Mouse (Mus musculus) lung, embryonic 16.5 days (tissue): ENCODE data around the gene Ppp4r1. TPM values are rescaled to one million over a fixed set of nuclear protein-coding genes. Genes with fewer than 3 reads are reported as not detected.
A peak's percentile ranks its signal among the peaks of the same experiment; 100 is the strongest.

Experiments used
- ATAC-seq: fragments of 200-750 bp; cut with Nextera tagmentation; 2 replicates; pipeline ENCODE4 v1.8.0; 2017; ENCODE audit warnings: low read depth, mild to moderate bottlenecking, moderate library complexity
- H3K27ac ChIP-seq: fragments of 300-500 bp; sonication (generic); 2 replicates; pipeline ENCODE4 v1.5.1; 2014; ENCODE audit warnings: mild to moderate bottlenecking, control low read depth, low read length
- H3K27me3 ChIP-seq: fragments of 300-500 bp; sonication (generic); 2 replicates; pipeline ENCODE4 v1.6.1; 2014; ENCODE audit warnings: low read depth, low read length, mixed read lengths; ENCODE audit not compliant: control insufficient read depth, insufficient read depth
- H3K36me3 ChIP-seq: fragments of 300-500 bp; sonication (generic); 2 replicates; pipeline ENCODE4 v1.6.1; 2014; ENCODE audit warnings: low read length; ENCODE audit not compliant: control insufficient read depth, insufficient read depth
- H3K4me1 ChIP-seq: fragments of 300-500 bp; sonication (generic); replicated peaks from 2 replicates; pipeline ENCODE4 v1.6.1; 2014; ENCODE audit warnings: low read length, mixed read lengths; ENCODE audit not compliant: control insufficient read depth, insufficient read depth
- H3K4me2 ChIP-seq: fragments of 300-500 bp; sonication (generic); 2 replicates; pipeline ENCODE4 v1.6.1; 2014; ENCODE audit warnings: low read depth, low read length, control low read depth
- H3K4me3 ChIP-seq: fragments of 300-500 bp; sonication (generic); 2 replicates; pipeline ENCODE4 v1.5.1; 2014; ENCODE audit warnings: mild to moderate bottlenecking, low read length, control low read depth
- H3K9ac ChIP-seq: fragments of 300-500 bp; sonication (generic); 2 replicates; pipeline ENCODE4 v1.6.1; 2014; ENCODE audit warnings: low read length, control low read depth
- H3K9me3 ChIP-seq: fragments of 300-500 bp; sonication (generic); 2 replicates; pipeline ENCODE4 v1.6.1; 2016; ENCODE audit warnings: low read length; ENCODE audit not compliant: control insufficient read depth
- WGBS: fragments of 180-500 bp; shearing (Covaris S2); extraction: QIAGEN DNeasy Blood & Tissue Kit; methylation state at CpG from one replicate; pipeline ENCODE4 v1.1.7; 2014; 5-methylcytosine and 5-hydroxymethylcytosine counted together
- polyA plus RNA-seq: library from polyadenylated mRNA; unstranded; fragments of >200 nt; fragmentation: Nextera tagmentation; extraction: Ambion mirVana; gene quantifications from 2 replicates; pipeline ENCODE4 v1.2.1, GENCODE M21; 2015

Gene Ppp4r1
- polyA plus RNA-seq, 1 experiment from 2014 or later: 40.0 TPM

- H3K4me3 ChIP-seq: no peak overlapping the region
- no peaks in the 10 kb centered on the region for H3K9me3 ChIP-seq
- H3K4me2 ChIP-seq: no peak overlapping the region
- H3K4me1 ChIP-seq: peaks cover 19% of the 10 kb centered on the region
- WGBS: 55% methylated on average over 5 of the region's 5 CpGs
- H3K27ac ChIP-seq: no peak overlapping the region
- no peak; the same call in 1 of the 2 replicates for ATAC-seq
- H3K9ac ChIP-seq: no peak overlapping the region
- H3K36me3 ChIP-seq: no peaks in the 10 kb centered on the region
- no peaks in the 10 kb centered on the region for H3K27me3 ChIP-seq
Observed at GRCm38 (mm10) chr17:65768486-65768885, 13.9 kb upstream of the Ppp4r1 start.

DNA sequence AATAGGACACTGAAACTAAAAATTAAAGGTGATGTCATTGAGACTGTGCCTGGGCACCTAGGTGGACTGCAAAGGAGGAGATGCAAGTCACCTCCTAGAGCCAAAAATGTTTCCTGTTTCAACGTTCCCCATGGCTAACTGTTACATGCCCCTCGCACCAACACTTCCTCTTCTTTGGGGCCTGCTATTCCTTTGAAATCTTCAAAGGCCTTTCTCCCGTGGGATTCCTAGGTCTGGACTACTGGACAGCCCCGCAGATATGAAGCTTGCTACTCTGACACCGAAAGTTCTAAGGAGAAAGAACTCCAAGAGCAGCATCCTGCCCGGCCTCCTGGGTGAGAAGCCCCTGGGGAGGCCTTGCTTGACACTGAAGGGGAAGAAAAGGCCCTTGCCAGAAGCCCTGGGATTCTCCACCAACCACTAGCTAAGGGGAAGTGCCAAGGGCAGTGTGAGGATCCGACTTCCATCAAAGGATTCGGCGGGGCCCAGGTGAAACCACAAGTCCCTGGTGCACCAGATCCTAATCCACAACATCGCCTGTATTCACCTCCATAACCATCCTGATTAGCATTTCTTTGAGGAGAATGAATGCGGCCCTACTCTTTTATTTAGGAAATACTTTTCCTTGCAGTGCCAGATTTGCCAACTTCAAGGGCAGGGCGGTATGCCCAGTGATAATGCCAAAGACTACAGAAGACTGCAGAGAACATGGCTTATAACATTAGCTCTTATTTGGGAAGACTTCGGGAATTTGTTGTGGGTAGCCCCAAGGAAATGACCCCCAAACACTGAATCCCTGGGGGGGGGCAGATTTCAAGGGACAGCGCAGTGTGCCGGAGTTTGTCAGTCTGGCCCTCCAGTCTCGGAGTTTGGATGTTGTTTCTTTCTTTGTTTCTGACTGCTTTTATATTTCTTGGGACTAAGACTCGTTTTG, 11.1 kb upstream of the Ppp4r1 start:
- H3K4me3 ChIP-seq: peak overlapping the region; percentile 78
- no peaks in the 10 kb centered on the region for H3K9me3 ChIP-seq
- peak overlapping the region; percentile 83 for H3K9ac ChIP-seq
- H3K27me3 ChIP-seq: no peaks in the 10 kb centered on the region
- no peaks in the 10 kb centered on the region for H3K36me3 ChIP-seq
- H3K4me2 ChIP-seq: peak overlapping the region; percentile 99
- WGBS: 29% methylated on average over 17 of the region's 17 CpGs
- peaks cover 19% of the 10 kb centered on the region for H3K4me1 ChIP-seq
- no peak overlapping the region for H3K27ac ChIP-seq
- no peak for ATAC-seq

DNA sequence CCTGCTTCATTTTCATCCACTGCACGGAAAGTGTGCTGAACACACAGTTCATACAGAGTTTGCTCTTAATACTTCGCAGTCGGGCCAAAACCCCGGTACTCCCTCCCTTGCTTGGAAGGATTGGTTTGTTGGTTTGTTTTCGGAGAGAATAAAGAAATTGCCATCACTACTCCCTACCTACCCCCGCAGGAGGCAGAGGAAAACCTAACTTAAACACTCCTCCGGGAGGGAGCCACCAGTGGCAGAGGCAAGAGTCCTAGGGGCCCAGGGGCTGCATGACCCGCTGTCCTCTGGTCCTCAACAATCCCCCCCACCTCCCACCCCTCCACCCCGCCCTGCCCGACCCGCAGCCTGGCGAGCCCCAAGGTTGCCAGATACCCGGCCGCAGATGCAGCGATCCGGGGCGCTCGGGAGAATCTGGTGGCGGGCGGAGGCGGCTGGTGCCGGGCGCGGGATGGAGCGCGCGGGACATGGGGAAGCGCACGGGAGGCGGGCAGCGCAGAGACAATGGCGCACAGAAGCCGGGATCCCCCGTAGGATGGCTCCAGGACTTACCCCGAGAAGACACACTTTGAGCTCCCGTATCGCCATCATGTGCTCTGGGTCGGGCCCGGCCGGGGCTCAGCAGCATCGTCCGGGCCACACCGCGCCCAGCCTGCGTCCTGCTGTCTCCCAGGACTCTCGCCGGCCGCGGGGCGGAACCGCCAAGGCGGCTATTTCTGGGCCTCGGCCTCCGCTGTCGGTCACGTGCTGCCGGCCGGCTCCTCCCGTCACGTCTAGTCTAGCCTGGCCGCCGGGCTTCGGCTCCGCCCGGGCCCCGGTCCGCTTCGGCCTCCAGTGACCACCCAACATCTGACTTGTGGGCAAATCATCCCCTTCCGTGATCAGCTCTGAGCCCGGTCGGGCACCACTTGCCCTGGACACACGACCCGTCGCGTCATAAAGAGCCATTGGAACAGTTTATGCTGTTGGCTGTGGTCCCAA, 10.1 kb upstream of the Ppp4r1 start, which contains the start of gene Rab31:
Rab31 (minus strand) TSS at position 802 of the 984 bp plus-strand sequence.
- Histone ChIP-seq H3K27me3 (no peaks in the 10 kb centered on the region), H3K4me2 (peak within 1 kb of the TSS; percentile 99), H3K9me3 (no peaks in the 10 kb centered on the region), H3K9ac (peak within 1 kb of the TSS; percentile 83), H3K4me1 (peaks cover 19% of the 10 kb centered on the region), H3K27ac (peak within 1 kb of the TSS; percentile 38), H3K4me3 (peak within 1 kb of the TSS; percentile 78), H3K36me3 (no peaks in the 10 kb centered on the region)
- under 1% methylated on average over 71 of the region's 75 CpGs for WGBS
- ATAC-seq: peak; percentile 92

DNA sequence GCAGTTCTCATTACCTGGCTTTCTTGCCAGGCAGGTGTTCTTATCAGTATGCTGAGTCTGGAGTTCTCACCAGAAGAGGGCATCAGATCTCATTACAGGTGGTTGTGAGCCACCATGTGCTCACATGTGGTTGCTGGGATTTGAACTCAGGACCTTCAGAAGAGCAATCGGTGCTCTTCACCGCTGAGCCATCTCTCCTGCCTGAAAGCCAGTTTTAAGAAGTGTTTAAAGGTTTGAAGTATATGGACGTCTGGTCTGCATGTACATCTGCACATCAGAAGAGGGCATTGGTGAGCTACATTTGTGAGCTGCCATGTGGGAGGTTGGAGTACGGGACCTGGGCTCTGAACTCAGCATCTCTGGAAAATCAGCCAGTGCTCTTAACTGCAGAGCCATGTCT, 8.8 kb upstream of the Ppp4r1 start:
- no peak overlapping the region for H3K4me3 ChIP-seq
- H3K4me2 ChIP-seq: no peak overlapping the region
- WGBS: 59% methylated on average over 4 of the region's 4 CpGs
- H3K27me3 ChIP-seq: no peaks in the 10 kb centered on the region
- no peak for ATAC-seq
- no peaks in the 10 kb centered on the region for H3K36me3 ChIP-seq
- no peak overlapping the region for H3K9ac ChIP-seq
- peaks cover 15% of the 10 kb centered on the region for H3K4me1 ChIP-seq
- no peak overlapping the region for H3K27ac ChIP-seq
- no peaks in the 10 kb centered on the region for H3K9me3 ChIP-seq

DNA sequence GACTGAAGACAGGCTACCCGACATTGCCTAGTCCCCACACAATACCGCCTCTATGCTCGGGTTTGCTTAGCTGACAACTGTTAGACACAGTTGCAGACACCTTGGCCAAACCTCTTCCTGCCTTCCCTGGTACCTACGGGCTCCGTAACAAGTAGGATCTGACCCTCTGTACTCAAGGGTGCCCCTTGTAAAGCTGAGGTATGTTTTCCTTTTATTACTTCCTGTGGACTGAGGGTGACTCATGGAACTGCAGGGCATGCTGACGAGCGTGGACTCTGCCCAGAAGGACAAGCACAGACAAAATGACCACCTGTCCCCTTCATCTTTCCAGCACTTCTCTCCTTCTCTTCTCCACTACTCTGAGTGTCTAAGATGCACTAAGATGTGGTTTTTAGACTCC, 7.9 kb upstream of the Ppp4r1 start:
- Histone ChIP-seq H3K27ac (no peak overlapping the region), H3K4me1 (peaks cover 12% of the 10 kb centered on the region), H3K9me3 (no peaks in the 10 kb centered on the region), H3K4me2 (no peak overlapping the region), H3K4me3 (no peak overlapping the region), H3K27me3 (no peaks in the 10 kb centered on the region), H3K36me3 (no peaks in the 10 kb centered on the region), H3K9ac (no peak overlapping the region)
- ATAC-seq: no peak
- WGBS: 47% methylated on average over 7 of the region's 7 CpGs

DNA sequence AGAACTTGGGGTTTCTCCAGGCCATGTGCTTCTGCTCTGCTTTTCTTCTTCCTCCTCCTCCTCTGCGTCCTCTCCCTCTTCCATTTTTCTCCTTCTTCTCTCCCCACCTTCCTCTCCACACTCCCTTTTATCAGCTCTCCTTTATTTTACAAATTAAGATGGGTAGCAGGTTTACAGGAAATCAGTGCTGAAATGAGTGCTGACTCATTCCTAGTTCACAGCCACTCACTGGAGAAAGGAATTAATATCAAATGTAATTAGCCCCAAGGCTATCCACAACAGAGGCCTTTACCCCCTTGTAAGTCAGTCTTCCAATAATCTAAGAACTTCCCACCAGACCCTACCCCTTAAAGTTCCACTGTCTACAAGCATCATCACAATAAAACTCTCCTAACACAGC, 6.1 kb upstream of the Ppp4r1 start:
- no peak for ATAC-seq

DNA sequence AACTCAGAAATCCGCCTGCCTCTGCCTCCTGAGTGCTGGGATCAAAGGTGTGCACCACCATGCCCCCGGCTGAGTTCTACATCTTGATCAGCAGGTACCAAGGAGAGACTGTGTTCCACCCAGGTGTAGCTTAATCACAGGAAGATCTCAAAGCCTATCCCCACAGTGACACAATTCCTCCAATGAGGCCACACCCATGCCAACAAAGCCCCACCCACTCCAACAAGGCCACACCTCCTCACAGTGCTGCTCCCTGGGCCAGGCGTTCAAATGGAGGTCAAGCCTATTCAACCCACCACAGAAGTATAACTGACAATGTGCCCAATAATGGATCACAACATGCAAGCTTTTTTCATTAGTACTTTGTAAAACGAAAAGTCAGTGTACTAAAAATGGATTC, 4.9 kb upstream of the Ppp4r1 start:
- no peak overlapping the region for H3K27ac ChIP-seq
- ATAC-seq: no peak
- H3K9ac ChIP-seq: no peak overlapping the region
- H3K9me3 ChIP-seq: no peaks in the 10 kb centered on the region
- H3K27me3 ChIP-seq: no peaks in the 10 kb centered on the region
- no peak overlapping the region for H3K4me3 ChIP-seq
- 83% methylated on average over 4 of the region's 4 CpGs for WGBS
- H3K36me3 ChIP-seq: no peaks in the 10 kb centered on the region
- H3K4me1 ChIP-seq: peaks cover 17% of the 10 kb centered on the region
- no peak overlapping the region for H3K4me2 ChIP-seq

More for the DNA sequence above, 6.1 kb upstream of the Ppp4r1 start:
- H3K4me3 ChIP-seq: no peak overlapping the region
- no peak overlapping the region for H3K4me2 ChIP-seq
- H3K9ac ChIP-seq: no peak overlapping the region
- no peaks in the 10 kb centered on the region for H3K27me3 ChIP-seq
- no peak overlapping the region for H3K27ac ChIP-seq
- peaks cover 14% of the 10 kb centered on the region for H3K4me1 ChIP-seq
- no peaks in the 10 kb centered on the region for H3K36me3 ChIP-seq
- no peaks in the 10 kb centered on the region for H3K9me3 ChIP-seq
- WGBS: 77% methylated on average over 1 of the region's 1 CpGs

DNA sequence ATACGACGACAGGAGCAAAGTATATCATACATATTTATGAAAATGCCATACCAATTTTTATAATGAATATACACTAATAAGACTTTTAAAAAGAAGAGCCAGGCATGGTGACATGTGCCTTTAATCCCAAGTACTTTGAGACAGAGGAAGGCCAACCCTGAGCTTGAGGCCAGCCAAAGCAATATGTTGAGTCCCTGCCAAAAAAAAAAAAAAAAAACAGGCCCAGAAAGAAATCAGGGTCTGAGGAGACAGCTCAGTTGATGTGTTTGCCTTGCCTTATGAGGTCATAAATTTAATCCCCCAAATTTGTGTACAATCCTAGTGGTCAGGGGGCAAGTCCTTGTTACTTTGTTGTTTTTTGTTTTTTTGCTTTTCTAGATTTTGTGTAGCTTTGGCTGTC, 1.4 kb upstream of the Ppp4r1 start:
- WGBS: 60% methylated on average over 2 of the region's 2 CpGs
- no peak overlapping the region for H3K9ac ChIP-seq
- no peaks in the 10 kb centered on the region for H3K9me3 ChIP-seq
- peaks cover 15% of the 10 kb centered on the region for H3K4me1 ChIP-seq
- no peak for ATAC-seq
- no peak overlapping the region for H3K4me2 ChIP-seq
- H3K4me3 ChIP-seq: no peak overlapping the region
- no peak overlapping the region; the same call in 1 of the 2 replicates for H3K27ac ChIP-seq
- H3K27me3 ChIP-seq: no peaks in the 10 kb centered on the region
- H3K36me3 ChIP-seq: no peaks in the 10 kb centered on the region
